Mouse (Mus musculus) heart, embryonic 13.5 days (tissue): ENCODE data around the gene Paxbp1. TPM values are rescaled to one million over a fixed set of nuclear protein-coding genes. Genes with fewer than 3 reads are reported as not detected.

ENCODE experiments used
- ATAC-seq: fragments of 200-750 bp; cut with Nextera tagmentation; 2 replicates; pipeline ENCODE4 v1.8.0; 2017; ENCODE audit warnings: moderate TSS enrichment; ENCODE audit not compliant: insufficient number of reproducible peaks, low FRiP score, low TSS enrichment; ENCODE audit errors: extremely low read depth
- H3K27ac ChIP-seq: fragments of 300-500 bp; sonication (generic); replicated peaks from 2 replicates; pipeline ENCODE4 v1.5.1; 2015; ENCODE audit warnings: moderate library complexity, mild to moderate bottlenecking, inconsistent platforms
- H3K27me3 ChIP-seq: fragments of 300-500 bp; sonication (generic); replicated peaks from 2 replicates; pipeline ENCODE4 v1.6.1; 2015; ENCODE audit warnings: mild to moderate bottlenecking, inconsistent platforms
- H3K36me3 ChIP-seq: fragments of 300-500 bp; sonication (generic); 2 replicates; pipeline ENCODE4 v1.6.1; 2015; ENCODE audit warnings: mild to moderate bottlenecking, inconsistent platforms
- H3K4me1 ChIP-seq: fragments of 300-500 bp; sonication (generic); 2 replicates; pipeline ENCODE4 v1.6.1; 2015; ENCODE audit warnings: inconsistent platforms
- H3K4me2 ChIP-seq: fragments of 300-500 bp; sonication (generic); 2 replicates; pipeline ENCODE4 v1.6.1; 2015; ENCODE audit warnings: inconsistent platforms, mild to moderate bottlenecking, moderate library complexity
- H3K4me3 ChIP-seq: fragments of 300-500 bp; sonication (generic); 2 replicates; pipeline ENCODE4 v1.5.1; 2015; ENCODE audit warnings: moderate library complexity, mild to moderate bottlenecking, inconsistent platforms
- H3K9ac ChIP-seq: fragments of 300-500 bp; sonication (generic); 2 replicates; pipeline ENCODE4 v1.6.1; 2015; ENCODE audit warnings: inconsistent platforms, mild to moderate bottlenecking, moderate library complexity
- H3K9me3 ChIP-seq: fragments of 300-500 bp; sonication (generic); 2 replicates; pipeline ENCODE4 v1.6.1; 2016; ENCODE audit warnings: inconsistent platforms
- WGBS: fragments of 180-500 bp; shearing (Covaris S2); methylation state at CpG from one replicate; pipeline ENCODE4 v1.1.7; 2015; ENCODE audit warnings: mixed read lengths; 5-methylcytosine and 5-hydroxymethylcytosine counted together
- polyA plus RNA-seq: library from polyadenylated mRNA; unstranded; fragments of >200 nt; fragmentation: Nextera tagmentation; extraction: Ambion mirVana; gene quantifications from 2 replicates; pipeline ENCODE4 v1.2.1, GENCODE M21; 2015

Gene Paxbp1
- polyA plus RNA-seq, 1 experiment from 2014 or later = 34.5 TPM

GRCm38 (mm10) chr16:91015761-91016160, 28.6 kb downstream of the Paxbp1 start:
- H3K36me3 ChIP-seq = peaks cover 67% of the 10 kb centered on the region

GRCm38 (mm10) chr16:91011847-91012246, 32.5 kb downstream of the Paxbp1 start:
- no peak for ATAC-seq
- peak overlapping the region; percentile 90 for H3K27ac ChIP-seq
- 37% methylated on average over 3 of the region's 3 CpGs for WGBS

More at GRCm38 (mm10) chr16:91015761-91016160, 28.6 kb downstream of the Paxbp1 start:
- H3K9me3 ChIP-seq = no peaks in the 10 kb centered on the region
- H3K4me1 ChIP-seq = peaks cover 10% of the 10 kb centered on the region
- 81% methylated on average over 4 of the region's 4 CpGs for WGBS
- no peak for ATAC-seq
- no peaks in the 10 kb centered on the region for H3K27me3 ChIP-seq
- no peak overlapping the region for H3K4me2 ChIP-seq
- no peak overlapping the region for H3K9ac ChIP-seq
- H3K27ac ChIP-seq = no peak overlapping the region
- H3K4me3 ChIP-seq = no peak overlapping the region

DNA sequence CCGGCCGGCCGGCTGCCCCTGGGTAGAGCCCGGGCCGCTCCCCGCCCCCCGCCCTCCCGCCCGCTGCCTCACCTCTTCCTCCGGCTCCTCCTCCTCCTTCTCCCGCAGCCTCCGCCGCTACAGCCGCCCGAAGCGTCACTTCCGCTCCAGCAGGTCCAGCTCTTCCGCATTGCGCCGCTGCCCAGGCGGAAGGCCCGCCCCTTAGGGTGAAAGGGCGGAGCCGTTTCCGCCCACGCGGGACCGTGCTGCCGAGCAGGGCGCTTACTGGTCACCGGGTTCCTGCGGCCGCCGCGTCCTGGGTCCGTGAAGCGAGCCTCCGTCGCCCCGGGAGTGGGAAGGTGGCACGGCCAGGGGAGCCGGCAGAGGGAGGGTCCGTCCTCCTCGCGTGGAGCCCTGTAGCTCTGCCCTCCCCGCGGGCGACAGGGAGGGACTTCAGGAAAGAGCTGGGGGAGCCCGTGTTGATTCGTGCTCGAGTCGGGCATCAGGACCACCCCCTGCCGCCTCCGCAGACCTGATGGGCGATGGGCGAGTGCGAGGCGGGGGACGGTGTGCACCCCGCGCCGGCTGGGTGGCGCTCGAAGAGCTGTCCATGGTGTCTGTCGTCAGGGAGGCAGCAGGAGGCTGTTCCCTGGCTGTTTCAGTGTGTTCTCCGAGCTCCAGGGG, 33.2 kb downstream of the Paxbp1 start, which contains the start of gene Synj1:
Synj1 (minus strand) TSS at position 288 of the 663 bp plus-strand sequence.
- ATAC-seq = peak; percentile 90
- Histone ChIP-seq H3K4me2 (peak within 1 kb of the TSS; percentile 91), H3K9me3 (no peaks in the 10 kb centered on the region), H3K36me3 (peaks cover 30% of the 10 kb centered on the region), H3K27ac (peak within 1 kb of the TSS; percentile 90), H3K27me3 (no peaks in the 10 kb centered on the region), H3K4me3 (peak within 1 kb of the TSS; percentile 88), H3K4me1 (peaks cover 20% of the 10 kb centered on the region), H3K9ac (peak within 1 kb of the TSS; percentile 91)
- WGBS = under 1% methylated on average over 51 of the region's 66 CpGs

More at GRCm38 (mm10) chr16:91011847-91012246, 32.5 kb downstream of the Paxbp1 start:
- no peaks in the 10 kb centered on the region for H3K9me3 ChIP-seq
- H3K4me2 ChIP-seq = peak overlapping the region; percentile 91
- peak overlapping the region; percentile 91 for H3K9ac ChIP-seq
- peaks cover 20% of the 10 kb centered on the region for H3K4me1 ChIP-seq
- peak overlapping the region; percentile 88 for H3K4me3 ChIP-seq
- H3K36me3 ChIP-seq = peaks cover 34% of the 10 kb centered on the region
- H3K27me3 ChIP-seq = no peaks in the 10 kb centered on the region

GRCm38 (mm10) chr16:91010581-91011020, 33.7 kb downstream of the Paxbp1 start:
- no peaks in the 10 kb centered on the region for H3K9me3 ChIP-seq
- peak overlapping the region; percentile 91 for H3K9ac ChIP-seq
- H3K36me3 ChIP-seq = peaks cover 25% of the 10 kb centered on the region
- under 1% methylated on average over 42 of the region's 42 CpGs for WGBS
- peak overlapping the region; percentile 91 for H3K4me2 ChIP-seq
- H3K27ac ChIP-seq = peak overlapping the region; percentile 90
- H3K4me1 ChIP-seq = peaks cover 20% of the 10 kb centered on the region
- peak; percentile 38; the same call in 1 of the 2 replicates for ATAC-seq
- H3K27me3 ChIP-seq = no peaks in the 10 kb centered on the region
- H3K4me3 ChIP-seq = peak overlapping the region; percentile 88

DNA sequence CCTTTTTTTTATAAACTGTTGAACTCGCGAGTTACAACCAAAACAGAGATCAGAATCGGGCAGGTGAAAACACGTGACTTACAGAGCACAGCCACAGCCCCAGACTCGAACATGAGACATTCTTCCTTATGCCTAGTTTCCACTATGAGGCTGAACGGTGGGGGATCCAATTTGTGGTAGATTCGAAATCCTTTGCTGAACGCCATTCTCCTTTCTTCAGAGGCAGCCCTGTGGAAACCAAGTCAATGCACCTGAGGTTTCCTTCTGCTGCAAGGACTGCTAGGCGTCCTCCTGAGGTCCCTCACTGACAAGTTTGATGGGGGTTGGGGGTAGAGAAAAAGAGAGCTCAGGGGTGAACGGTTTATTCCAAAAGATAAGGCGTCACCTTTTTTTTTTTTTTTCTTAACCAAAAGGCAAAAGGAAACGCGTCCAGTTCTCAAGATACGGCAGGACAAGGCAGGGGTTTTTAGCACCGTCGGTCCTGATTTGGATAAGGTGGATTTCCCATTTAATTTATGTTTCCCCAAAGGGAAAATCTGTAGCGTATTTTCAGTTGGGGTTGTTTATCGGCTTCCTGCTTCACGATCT, 34.3 kb downstream of the Paxbp1 start:
- Histone ChIP-seq H3K27me3 (no peaks in the 10 kb centered on the region), H3K27ac (peak overlapping the region; percentile 90), H3K9ac (peak overlapping the region; percentile 91), H3K4me2 (peak overlapping the region; percentile 91), H3K36me3 (peaks cover 19% of the 10 kb centered on the region), H3K9me3 (no peaks in the 10 kb centered on the region), H3K4me1 (peaks cover 20% of the 10 kb centered on the region), H3K4me3 (peak overlapping the region; percentile 88)
- ATAC-seq = no peak
- under 1% methylated on average over 19 of the region's 19 CpGs for WGBS

- H3K27me3 ChIP-seq = no peaks in the 10 kb centered on the region
- H3K4me3 ChIP-seq = no peak overlapping the region
- 0 out of 2 replicates have a peak, but pooled peaks cover 4% of the 10 kb centered on the region for H3K36me3 ChIP-seq
- no peak overlapping the region for H3K9ac ChIP-seq
- H3K9me3 ChIP-seq = no peaks in the 10 kb centered on the region
- H3K27ac ChIP-seq = no peak overlapping the region
- ATAC-seq = no peak
- WGBS = 71% methylated on average over 4 of the region's 4 CpGs
- peaks cover 8% of the 10 kb centered on the region for H3K4me1 ChIP-seq
- H3K4me2 ChIP-seq = no peak overlapping the region
These were observed 39.3 kb downstream of the Paxbp1 start for GRCm38 (mm10) chr16:91004915-91005538.

DNA sequence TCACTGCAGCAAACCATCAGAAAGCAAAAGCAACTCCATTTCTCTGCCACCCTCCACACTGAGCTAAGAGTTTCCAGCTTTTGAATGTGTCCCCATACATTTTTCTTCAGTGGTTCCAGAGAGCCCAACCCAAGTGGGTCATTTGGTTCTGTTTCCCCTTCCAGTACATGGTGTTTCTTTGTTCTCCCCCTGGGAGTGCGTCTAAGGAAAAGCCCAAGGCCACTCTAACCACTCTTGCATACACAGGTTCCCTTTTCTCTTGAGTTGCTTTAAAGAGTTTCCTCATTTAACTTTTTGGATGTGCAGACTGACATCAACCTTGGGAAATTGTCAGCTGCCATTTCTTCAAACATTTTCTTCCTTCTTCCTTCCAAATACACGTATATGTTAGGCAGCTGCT, 43.2 kb downstream of the Paxbp1 start:
- WGBS = 89% methylated on average over 2 of the region's 2 CpGs
- no peaks in the 10 kb centered on the region for H3K9me3 ChIP-seq

DNA sequence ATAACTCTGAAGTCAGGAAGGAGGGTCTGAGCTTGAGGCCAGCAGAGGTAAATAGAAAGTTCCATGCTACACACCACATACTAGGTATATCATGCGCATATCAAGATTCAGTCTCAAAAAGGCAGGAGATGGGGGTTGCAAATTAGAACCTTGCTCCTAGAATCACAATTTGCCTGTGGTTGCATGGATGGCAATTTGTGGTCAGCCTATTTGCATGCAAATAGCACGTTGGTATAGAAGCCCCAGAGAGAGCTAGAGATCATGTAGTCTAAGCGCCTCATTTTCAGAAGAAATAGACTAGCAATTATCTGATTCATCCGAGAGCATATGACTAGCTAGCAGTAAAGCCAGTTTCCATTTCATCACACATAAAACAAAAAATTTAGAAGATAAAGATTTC, 44.5 kb downstream of the Paxbp1 start:
- ATAC-seq = no peak
- no peak overlapping the region for H3K27ac ChIP-seq
- no peaks in the 10 kb centered on the region for H3K27me3 ChIP-seq
- H3K9ac ChIP-seq = no peak overlapping the region
- no peak overlapping the region for H3K4me3 ChIP-seq
- no peaks in the 10 kb centered on the region for H3K9me3 ChIP-seq
- WGBS = 88% methylated on average over 4 of the region's 4 CpGs
- no peak overlapping the region for H3K4me2 ChIP-seq
- no peaks in the 10 kb centered on the region for H3K36me3 ChIP-seq
- H3K4me1 ChIP-seq = peaks cover 24% of the 10 kb centered on the region

More for the DNA sequence above, 43.2 kb downstream of the Paxbp1 start:
- H3K27me3 ChIP-seq = no peaks in the 10 kb centered on the region
- H3K4me2 ChIP-seq = no peak overlapping the region
- no peak overlapping the region for H3K9ac ChIP-seq
- H3K36me3 ChIP-seq = no peaks in the 10 kb centered on the region
- H3K27ac ChIP-seq = no peak overlapping the region
- H3K4me1 ChIP-seq = peaks cover 16% of the 10 kb centered on the region
- H3K4me3 ChIP-seq = no peak overlapping the region
- no peak for ATAC-seq

- Histone ChIP-seq H3K4me3 (no peak overlapping the region), H3K4me2 (no peak overlapping the region)
- 76% methylated on average over 3 of the region's 3 CpGs for WGBS
These were observed 46.5 kb downstream of the Paxbp1 start for GRCm38 (mm10) chr16:90997822-90998221.

GRCm38 (mm10) chr16:90996327-90997243, 47.8 kb downstream of the Paxbp1 start:
- Histone ChIP-seq H3K9me3 (no peaks in the 10 kb centered on the region), H3K27me3 (no peaks in the 10 kb centered on the region), H3K4me3 (no peak overlapping the region), H3K4me2 (no peak overlapping the region), H3K27ac (no peak overlapping the region), H3K36me3 (peaks cover 4% of the 10 kb centered on the region), H3K9ac (0 out of 2 replicates have a peak overlapping the region, but pooled peaks have one; percentile 19), H3K4me1 (peaks cover 33% of the 10 kb centered on the region)
- 69% methylated on average over 7 of the region's 7 CpGs for WGBS
- no peak for ATAC-seq

More at GRCm38 (mm10) chr16:90997822-90998221, 46.5 kb downstream of the Paxbp1 start:
- peaks cover 33% of the 10 kb centered on the region for H3K4me1 ChIP-seq
- H3K36me3 ChIP-seq = peaks cover 4% of the 10 kb centered on the region; the same call in 1 of the 2 replicates
- no peaks in the 10 kb centered on the region for H3K27me3 ChIP-seq
- H3K9me3 ChIP-seq = no peaks in the 10 kb centered on the region
- H3K9ac ChIP-seq = no peak overlapping the region
- no peak overlapping the region for H3K27ac ChIP-seq
- no peak for ATAC-seq
